Mouse (Mus musculus): ENCODE measurements around the gene Kcnk10.

Gene Kcnk10

DNA sequence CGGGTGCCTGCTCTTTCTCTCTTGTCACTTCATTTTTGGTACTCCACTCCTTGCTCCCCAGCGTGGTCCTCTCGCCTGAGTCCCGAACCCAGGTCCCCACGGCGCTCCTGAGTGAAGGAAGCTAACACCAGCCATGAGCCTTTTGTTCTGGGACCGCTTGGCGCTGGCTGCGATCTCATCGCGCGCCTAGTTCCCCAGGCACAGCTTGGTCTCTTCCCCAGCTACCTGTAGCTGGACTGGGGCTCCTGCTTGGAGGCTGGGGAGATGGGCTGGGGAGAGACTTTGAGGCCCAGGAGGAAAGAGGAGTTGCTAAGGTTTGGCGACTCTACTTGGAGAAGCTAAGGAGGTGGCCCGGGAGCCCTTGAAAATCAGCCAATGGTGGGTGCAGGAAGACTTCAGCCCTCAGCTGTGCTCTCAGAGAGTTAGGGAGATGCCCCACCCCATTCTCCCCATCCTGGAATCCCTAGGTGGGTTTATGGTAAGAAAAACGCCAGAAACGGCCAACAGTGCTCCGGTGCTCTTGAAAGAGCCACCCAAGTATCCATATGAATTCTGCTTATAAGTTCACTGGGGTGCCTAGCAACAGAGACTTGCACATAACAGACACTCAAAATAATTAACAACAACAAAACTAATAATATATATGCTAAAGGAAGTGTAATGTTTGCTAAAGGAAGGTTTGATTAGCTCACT, 2.8 kb downstream of the Kcnk10 start:
- no peak for TF ChIP-seq GATA4 (IDR thresholded peaks at IDR 0.05; ENCODE audit: insufficient replicate concordance, low read length)

GRCm38 (mm10) chr12:98574353-98575194, 3.5 kb downstream of the Kcnk10 start:
- no peak for TF ChIP-seq GATA4 (IDR thresholded peaks at IDR 0.05; ENCODE audit: insufficient replicate concordance, low read length)

- no peak for TF ChIP-seq GATA4 (IDR thresholded peaks at IDR 0.05; ENCODE audit: insufficient replicate concordance, low read length)
Measured at GRCm38 (mm10) chr12:98573317-98574270, 4.5 kb downstream of the Kcnk10 start.

DNA sequence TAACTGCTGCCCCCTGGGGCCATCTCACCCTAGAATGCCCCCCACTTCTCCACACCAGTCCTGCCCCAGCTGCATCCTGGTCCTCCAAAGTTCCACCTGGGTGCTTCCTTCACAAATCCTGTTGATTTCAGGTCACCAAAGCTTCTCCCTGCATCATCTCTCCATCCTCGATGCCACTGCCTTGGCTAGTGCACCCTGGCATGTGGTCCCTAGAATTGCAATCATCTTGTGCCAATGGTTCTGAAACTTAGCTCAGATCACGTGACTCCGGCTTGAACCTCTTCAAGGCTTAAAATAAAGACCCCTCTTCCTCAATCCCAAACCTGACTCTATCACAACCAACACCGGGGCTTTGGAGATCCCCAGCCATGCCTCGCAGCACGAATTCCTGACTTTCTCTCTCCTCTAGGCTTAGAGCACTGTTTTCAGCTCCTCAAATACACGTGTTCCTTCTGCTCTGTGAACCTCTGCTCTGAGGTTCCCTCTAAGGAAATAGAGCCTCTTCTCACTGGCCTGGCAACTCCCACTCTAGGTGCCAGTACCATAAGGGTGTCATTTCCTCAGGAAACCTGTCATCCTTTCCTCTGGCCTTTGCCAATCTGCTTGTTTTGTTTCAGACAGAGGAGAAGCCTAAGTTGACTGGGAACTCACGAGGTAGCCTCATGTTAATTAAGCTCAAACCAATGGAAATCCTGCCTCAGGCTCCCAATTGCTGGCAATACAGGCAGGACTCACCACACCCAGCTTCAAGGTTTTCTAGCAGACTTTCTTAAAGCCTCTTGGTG, 6.0 kb downstream of the Kcnk10 start:
- TF ChIP-seq GATA4 (IDR thresholded peaks at IDR 0.05; ENCODE audit: insufficient replicate concordance, low read length) = no peak

DNA sequence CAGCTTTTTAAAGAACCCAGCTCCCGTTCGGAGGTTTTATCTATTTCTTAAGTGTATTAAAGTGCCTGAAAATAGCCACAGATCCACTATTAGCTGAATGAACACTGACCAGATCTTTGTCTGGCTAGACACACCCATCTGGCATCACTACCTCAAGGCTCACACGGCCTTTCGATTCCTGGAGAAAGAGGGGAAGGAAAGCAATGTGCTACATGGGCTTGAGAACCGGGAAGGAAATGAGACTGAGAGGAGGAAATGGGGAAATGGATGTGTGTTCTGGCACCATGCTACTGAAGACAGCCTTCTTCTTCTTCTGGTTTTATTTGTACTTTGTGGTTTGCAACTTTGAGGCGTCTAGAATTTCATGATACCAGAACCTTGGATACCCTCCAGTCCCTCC, 8.7 kb downstream of the Kcnk10 start:
- no peak for TF ChIP-seq GATA4 (IDR thresholded peaks at IDR 0.05; ENCODE audit: insufficient replicate concordance, low read length)

DNA sequence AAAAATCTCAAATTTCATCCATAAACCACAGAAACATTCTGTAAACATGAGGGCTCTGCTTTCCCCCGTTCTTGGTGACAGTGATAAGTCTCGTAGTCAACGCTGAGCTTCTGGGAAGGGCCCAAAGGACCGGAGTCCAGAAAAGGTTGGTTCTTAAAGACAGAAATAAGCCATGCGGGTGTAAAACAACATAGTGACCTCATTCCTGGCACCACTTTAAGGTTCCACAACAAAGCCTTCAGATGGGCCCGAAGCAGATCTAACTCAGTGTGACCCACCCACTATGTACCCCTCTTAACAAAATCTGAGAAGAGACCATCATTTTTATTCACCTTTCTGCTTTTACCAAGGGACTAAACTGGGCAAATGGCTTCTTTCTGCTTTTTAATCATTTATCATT, 10.2 kb downstream of the Kcnk10 start:
- no peak for TF ChIP-seq GATA4 (IDR thresholded peaks at IDR 0.05; ENCODE audit: insufficient replicate concordance, low read length)

DNA sequence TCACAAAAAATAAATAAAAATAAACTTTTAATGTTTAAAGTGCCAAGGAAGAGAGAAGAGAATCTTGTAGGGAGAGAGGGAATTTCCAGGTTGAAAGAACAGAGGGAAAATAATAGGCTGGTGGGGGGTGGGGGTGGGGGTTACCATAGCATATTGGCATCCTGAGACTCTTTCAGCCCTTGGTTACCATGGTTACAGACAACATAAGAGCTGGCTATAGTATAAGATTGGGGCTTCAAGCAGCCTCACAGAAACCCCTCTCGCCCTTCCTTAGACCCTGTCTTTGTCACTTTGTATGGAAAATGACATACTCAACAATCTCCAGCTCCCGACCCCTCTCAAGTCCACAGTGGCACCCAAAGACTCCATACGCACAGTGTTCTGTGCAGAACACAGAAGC, 13.7 kb downstream of the Kcnk10 start:
- no peak for TF ChIP-seq GATA4 (IDR thresholded peaks at IDR 0.05; ENCODE audit: insufficient replicate concordance, low read length)

- no peak for TF ChIP-seq GATA4 (IDR thresholded peaks at IDR 0.05; ENCODE audit: insufficient replicate concordance, low read length)
Measured at GRCm38 (mm10) chr12:98563261-98563660, 14.8 kb downstream of the Kcnk10 start.

DNA sequence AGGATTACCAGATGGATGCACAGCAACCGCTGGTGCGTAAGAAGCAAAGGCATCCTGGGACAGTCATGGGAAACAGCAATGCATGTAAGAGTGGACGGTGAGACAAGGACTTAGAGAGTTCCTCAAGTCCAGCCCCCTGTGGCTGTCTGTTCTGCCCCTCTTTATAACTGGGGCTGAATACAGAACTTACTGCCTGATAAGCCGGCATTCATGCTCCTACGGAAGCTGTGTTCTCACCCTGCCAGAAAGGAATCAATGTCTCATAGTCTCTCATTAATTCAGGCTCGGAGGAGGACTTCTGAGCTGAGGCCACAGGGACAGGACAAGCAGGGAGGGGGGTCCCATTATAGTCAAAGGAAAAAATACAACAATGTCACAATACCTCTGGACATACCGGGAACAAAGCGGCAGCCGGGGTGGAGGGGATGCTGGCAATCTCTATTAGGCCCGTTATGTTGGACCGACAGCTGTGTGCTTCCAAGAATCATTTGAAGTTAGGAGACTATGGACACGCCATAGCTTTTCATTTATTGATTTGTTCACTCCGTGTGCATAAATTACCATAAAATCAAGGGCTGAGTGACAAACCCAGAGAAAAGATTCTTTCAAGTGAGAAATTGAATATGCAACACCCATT, 15.7 kb downstream of the Kcnk10 start:
- TF ChIP-seq GATA4 (IDR thresholded peaks at IDR 0.05; ENCODE audit: insufficient replicate concordance, low read length) = no peak

DNA sequence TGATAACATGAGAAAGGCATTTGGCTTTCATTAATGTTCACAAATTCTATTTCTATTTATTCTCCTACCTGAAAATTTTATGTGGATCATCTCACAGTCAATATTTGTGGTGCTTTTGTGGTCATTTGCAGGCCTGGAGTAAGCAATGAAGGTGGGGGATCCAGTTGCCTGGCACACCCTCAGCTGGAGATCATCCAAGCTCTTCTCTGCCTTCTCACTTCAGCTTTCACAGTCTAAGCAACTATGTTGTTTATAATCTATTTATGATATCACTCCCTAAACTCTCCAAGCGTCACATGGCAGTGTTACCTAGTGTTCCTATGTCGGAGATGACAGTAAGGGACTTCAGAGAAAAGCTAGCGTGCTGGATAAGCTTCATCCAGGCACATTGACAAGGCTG, 18.1 kb downstream of the Kcnk10 start:
- TF ChIP-seq GATA4 (IDR thresholded peaks at IDR 0.05; ENCODE audit: insufficient replicate concordance, low read length) = no peak

DNA sequence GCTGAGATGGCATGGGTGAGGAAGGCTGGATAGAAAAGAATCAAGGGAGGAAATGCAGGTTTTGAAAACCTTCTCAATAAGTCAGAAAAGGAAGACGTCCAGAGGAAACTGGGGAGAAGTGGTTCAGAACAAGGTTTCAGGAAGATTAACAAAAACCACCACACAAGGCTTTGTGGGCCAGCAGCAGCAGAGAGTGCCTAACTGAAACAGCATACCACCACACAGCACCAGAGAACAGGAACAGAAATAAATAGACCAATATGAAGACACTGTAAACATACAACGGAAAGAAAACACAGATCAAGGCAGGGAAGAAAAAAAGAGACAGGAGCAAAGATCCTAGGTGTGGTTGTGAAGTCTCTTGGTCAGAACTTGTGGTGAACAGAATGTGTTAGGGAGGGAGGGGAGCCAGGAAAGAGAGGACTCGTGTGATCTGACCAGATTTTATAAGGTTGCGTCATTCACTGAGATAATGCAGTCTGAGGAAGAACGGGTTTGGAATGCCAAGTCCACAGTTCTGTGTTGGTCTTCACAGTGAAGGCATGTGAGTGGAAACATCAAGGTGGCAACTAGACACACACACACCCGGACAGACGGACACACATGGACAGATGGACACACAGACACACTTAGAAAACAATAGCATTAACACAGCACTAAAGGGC, 21.0 kb downstream of the Kcnk10 start:
- TF ChIP-seq GATA4 (IDR thresholded peaks at IDR 0.05; ENCODE audit: insufficient replicate concordance, low read length) = no peak

GRCm38 (mm10) chr12:98549981-98550380, 28.1 kb downstream of the Kcnk10 start:
- no peak for TF ChIP-seq GATA4 (IDR thresholded peaks at IDR 0.05; ENCODE audit: insufficient replicate concordance, low read length)

- TF ChIP-seq GATA4 (IDR thresholded peaks at IDR 0.05; ENCODE audit: insufficient replicate concordance, low read length) = no peak
Measured at GRCm38 (mm10) chr12:98548141-98548540, 30.0 kb downstream of the Kcnk10 start.

DNA sequence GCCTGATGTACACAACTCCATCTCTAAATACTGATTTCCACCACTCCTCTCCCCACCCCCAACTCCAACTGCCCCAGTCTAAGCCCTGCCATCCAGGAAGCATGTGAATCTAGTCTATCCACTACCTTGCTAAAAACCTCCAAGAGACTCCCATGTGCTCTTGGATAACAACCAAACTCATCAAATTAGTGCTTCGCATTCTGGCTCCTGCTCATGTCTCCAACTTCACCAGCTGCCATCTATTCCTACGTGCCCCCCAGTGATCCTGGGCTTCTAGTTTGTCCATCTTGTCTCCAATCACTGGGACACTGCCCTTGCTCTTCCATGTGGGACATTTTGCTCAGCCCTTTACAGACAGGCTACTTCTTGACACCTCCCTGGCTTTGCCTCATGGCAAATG, 32.2 kb downstream of the Kcnk10 start:
- no peak for TF ChIP-seq GATA4 (IDR thresholded peaks at IDR 0.05; ENCODE audit: insufficient replicate concordance, low read length)
